Mouse (Mus musculus): Measurements from ENCODE around the gene Nolc1.

The Nolc1 gene

DNA sequence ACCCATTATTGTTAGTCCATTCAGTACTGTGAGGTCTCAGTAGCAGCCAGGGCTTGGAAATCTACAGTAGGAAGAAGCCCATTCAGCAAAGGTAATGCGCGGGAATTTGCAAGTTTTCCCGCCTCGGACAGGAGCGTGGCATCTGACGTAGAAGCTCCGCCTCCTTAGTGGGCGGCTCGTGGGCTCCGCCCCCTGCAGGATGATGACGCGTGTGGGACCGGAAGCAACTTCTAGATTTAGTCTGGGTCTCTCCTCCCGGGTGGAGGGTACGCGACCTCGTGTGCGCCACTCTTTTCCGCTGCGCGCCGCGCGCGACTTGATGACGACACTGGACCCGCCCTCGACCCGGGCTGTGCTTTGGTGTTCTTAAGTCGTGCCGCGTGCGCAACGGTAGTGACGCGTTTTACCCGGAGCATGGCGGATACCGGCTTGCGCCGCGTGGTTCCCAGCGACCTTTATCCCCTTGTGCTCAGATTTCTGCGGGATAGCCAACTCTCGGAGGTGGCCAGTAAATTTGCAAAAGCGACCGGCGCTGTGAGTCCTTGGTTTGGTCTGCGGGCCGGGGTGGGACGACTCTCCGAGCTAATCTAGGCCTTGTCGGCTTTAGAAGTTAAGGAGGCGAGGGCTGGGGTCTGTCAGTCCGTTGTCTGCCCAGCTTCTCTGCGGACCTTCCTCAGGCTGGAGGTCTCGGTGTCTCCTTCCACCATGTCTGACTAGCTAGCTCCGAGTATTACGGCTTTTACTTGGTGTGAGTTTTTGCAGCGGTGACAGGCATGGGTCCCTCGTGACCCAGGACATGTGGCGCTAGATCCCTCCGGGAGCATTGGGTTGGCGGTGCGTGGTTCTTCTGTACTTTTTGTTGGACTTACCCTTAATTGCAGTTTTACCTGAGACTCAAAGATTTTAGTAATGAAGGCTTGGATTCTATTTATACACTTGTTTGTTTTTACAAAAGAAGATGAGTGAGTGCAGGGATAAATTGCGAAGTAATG, at the start of gene Nolc1:
Gene Nolc1 (plus strand): TSS at position 248 of the 992 bp plus-strand sequence.
- DNase-seq = peak; percentile 100

DNA sequence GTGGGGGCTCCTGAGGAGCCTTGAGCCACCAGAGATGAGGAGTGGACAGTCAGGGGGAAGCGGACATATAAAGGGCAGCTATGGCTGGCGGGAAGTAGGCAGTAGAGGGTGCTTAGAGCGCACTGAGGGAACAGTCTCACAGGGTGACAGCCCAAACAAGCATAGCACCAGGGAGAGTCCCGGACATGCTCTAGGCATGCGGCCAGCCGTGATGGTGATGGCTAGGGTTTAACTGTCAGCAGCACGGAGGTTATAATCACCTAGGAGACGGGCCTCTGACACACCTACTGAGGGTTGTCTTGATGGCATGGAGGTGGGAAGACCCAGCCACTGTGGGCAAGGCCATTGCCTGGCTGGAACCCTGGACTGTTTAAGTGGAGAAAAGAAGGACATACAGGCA, 49.1 kb upstream of the Nolc1 start:
- no peak for DNase-seq

- DNase-seq = no peak
Observed at GRCm38 (mm10) chr19:46028747-46029320, 46.8 kb upstream of the Nolc1 start.

DNA sequence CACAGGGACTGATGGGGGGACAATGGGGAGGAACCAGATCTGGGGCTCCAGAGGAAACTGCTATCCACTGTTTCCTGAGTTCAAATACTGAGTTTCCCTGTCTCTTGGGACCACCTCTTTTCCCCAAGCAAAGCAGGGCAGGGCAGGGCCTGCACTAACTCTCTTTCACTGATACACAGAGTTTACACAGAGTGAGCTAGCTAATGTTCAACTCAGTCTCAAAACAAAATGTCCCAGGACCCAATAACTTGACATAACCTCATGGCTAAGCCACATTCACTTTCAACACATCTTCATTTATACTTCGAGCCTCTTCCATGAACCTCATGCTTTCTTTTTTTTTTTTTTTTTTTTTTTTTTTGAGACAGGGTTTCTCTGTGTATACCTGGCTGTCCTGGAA, 46.0 kb upstream of the Nolc1 start:
- peak; percentile 22 for DNase-seq

DNA sequence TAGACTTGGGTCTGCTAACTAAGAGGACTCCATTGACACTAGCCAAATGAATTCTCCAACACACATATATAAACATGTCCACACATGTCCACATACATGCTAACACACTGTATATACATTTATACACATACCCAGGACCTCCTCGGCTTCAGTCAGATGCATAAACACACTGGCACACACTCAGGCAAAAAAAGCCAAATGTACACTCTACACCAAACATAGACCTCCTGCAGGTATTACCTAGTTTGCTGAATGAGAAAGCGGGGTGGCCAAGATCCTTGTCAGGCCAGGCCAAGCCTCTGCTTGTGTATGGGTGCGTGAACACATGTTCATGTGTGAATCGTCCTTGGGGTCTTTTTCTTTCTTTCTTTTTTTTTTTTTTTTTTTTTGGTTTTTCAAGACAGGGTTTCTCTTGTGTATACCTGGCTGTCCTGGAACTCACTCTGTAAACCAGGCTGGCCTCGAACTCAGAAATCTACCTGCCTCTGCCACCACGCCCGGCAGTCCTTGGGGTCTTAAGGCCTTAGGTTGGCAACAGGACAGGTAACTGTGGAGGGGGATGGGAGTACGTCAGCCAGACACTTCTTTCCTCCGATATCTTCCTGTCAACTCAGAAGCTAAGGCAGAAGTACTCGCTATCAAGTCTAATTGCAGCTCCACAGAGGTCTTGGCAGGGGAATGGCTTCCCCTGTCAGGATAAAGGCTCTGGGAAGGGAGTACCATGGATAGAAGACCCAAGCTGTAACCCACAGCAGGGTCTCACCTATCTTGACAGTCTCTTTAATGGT, 45.3 kb upstream of the Nolc1 start:
- DNase-seq = no peak

DNA sequence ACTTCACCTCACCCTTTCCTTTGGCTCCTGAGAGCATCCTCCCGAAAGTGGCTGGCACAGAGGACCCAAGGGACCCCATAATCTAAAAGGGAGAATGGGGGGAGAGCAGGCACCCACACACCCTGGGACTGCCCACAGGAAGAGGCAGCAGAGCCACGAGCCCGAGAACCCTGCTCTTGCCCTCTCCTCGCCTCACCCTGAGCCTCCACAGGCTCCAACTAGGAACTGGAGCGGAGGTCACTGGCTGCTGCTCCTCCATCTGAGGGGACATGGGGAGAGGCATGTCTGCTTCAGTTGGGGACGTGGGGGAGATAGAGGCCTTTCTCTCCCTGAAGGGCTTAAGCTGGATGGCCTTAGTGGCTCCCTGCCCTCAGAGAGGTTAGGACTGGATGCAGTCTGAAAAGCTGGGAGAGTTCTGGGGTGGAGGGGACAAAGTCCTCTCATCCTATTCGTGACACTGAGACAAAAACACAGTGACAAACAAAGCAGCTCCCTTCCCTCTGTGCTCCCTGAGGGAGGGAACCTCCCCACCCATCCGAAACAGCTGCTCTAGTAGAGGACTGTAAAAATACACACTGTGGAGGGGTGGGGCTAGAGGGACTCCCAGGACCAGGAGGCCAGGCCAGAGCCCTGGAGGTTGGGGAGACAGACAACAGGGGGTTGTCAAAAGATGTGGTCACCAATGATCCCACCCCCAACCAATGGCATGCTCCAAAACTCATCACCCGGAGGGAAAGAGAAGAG, 43.8 kb upstream of the Nolc1 start:
- DNase-seq = no peak

GRCm38 (mm10) chr19:46032731-46033510, 42.7 kb upstream of the Nolc1 start:
- DNase-seq = no peak

DNA sequence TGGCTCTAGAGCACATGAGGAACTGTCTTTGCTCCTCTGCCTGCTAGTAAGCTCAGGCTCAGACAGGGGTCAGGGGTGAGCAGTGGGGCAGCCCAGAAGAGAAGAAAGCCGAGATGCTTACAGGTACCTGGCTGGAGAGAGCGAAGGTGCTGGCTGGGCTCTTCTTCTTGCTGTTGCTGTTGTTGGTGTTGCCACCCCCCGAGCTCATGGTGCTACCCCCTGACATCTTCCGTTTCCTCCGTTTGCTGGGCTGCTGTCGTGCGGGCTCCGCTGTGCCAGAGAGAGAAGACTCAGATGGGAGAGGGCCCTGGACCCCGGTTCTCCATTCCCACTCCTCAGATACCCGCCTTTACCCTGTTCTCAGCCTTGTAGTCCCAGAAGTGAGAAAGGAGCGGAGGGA, 41.8 kb upstream of the Nolc1 start:
- no peak for DNase-seq

DNA sequence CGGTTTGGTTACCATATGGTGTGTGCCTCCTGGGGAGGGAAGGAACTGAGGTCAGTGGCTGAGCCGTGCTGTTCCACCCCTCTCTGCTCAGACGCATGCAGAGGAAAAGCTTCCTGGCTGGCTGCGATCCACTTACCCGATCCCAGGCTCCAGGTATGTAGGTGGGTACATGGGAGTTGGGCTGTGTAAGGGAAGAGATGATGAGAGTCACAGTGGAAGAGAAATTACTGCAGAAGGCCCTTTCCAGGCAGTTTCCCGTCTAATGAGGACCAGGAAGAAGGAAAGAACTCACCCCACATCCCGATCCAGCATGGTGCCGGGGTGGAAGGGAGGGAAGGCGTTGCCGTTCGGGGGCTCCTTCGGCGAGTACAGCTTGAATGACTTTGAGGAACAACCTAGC, 39.7 kb upstream of the Nolc1 start:
- no peak for DNase-seq

DNA sequence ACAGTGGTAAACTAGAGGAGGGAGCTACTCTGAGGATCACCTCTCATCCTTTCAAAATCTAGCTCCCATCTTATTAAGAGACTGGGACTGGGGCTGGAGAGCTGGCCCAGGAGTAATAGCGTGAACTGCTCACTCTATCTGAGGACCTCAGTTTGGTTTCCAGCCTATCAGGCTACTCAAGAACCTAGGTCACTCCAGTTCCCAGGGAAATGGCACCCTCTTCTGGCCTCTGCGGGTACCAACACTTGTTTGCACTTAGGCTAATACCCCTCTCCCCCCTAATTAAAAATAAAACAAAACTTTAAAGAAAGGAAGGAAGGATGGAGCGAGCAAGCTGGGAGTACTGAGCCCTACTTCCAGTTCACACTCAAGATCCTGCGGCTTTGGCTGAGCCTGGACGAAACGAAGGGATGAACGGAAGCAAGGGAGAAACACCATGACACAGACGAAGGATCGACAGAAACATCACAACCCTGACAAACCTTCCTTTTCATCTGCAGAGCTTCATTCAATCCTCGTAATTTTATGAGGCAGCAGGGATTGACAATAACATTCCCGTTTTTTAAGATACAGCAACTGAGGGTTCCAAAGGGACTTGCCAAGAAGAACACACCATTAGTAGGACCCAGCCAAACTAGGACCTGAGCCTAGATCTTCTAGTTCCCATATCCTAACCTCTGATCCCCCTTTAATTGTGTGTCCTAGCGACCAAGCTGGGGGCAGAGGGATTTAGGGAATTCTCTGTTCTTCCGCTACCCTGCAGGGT, 39.0 kb upstream of the Nolc1 start:
- no peak for DNase-seq

GRCm38 (mm10) chr19:46037243-46037924, 38.3 kb upstream of the Nolc1 start:
- no peak for DNase-seq

GRCm38 (mm10) chr19:46037925-46038850, 37.5 kb upstream of the Nolc1 start:
- no peak for DNase-seq

DNA sequence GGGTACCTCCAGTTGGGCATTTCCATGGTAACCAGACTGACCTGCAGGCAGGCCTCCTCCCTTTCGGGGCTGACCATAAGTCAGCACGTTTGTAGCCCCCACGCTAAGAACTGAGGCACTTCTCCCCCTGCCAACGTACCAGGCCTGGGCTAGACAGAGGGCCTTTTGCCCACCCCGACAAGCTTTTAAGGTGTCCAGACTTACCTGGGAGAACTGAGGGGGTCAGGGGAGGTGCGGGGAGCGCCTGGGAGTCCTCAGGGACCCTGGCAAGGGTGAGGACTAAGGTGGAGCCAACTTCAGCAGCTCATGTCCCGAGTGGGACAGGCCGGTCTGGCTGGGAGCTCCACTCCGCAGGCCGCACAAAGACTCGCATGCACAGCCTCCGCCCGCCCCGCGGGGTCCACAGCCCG, 36.8 kb upstream of the Nolc1 start:
- DNase-seq = no peak

DNA sequence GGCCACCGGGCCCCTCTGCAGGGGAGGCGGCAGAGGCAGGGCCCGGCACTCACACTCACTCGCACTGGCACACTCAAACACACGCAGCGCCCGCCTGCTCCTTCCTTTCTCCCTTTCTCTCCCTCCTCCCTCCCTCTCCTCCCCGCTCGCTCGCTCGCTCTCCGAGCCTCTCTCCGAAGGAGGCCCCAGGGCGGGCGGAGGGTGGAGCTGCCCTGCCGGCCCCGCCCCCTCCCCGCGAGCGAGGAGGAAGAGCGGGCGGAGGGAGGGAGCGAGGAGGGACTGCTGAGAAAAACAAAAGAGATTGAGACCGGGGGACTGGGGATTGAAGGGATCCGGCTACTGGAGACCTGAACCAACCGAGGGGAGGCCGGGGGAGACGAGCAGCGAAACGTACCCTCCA, 36.2 kb upstream of the Nolc1 start:
- DNase-seq = peak; percentile 84

DNA sequence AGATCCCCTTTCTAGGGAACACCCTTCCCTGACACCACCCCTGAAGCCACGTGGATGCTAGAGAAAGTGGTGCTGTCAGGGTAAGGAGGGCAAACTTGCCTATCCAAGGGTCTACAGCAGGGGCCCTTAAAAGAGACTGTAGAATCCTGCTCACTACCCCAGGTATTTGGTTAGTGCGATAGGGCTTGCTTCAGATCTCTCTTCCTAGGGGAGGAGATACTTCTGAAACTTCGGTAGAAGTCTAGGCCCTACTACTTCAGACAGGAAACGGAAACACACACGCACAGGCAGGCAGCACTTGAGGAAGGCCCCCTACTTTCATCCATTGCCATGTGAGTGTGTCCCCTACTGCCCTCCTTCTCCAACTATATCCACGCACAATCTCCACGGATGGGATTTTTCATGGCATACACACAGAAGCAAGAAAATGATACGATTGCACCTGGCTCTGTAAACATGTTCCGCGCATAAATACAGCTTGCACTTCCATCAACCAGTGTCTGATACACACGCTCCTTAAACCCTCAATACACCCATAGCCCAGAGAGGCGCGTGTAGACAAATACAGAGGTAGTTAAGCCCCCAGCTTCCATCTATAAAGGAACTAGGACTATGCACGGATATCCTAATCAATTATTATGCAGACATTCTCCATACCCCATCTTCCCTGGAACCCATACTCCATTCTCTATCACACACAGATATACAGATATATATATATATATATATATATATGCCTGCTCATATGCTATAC, 35.3 kb upstream of the Nolc1 start:
- DNase-seq = peak; percentile 22

GRCm38 (mm10) chr19:46041299-46041932, 34.2 kb upstream of the Nolc1 start:
- DNase-seq = peak; percentile 14

- peak; percentile 94 for DNase-seq
Observed at GRCm38 (mm10) chr19:46041933-46042475, 33.7 kb upstream of the Nolc1 start.

Measured in kidney, adult 9 months (tissue).